Mouse (Mus musculus): Measurements from ENCODE around the gene Olfml2b.

Gene Olfml2b

GRCm38 (mm10) chr1:170644255-170645205 is at the start of gene Olfml2b:
Gene Olfml2b (plus strand): TSS chr1:170644532.
- DNase-seq = peak; percentile 89

- no peak for DNase-seq
These were observed 49.8 kb upstream of the Olfml2b start for GRCm38 (mm10) chr1:170594575-170594974.

DNA sequence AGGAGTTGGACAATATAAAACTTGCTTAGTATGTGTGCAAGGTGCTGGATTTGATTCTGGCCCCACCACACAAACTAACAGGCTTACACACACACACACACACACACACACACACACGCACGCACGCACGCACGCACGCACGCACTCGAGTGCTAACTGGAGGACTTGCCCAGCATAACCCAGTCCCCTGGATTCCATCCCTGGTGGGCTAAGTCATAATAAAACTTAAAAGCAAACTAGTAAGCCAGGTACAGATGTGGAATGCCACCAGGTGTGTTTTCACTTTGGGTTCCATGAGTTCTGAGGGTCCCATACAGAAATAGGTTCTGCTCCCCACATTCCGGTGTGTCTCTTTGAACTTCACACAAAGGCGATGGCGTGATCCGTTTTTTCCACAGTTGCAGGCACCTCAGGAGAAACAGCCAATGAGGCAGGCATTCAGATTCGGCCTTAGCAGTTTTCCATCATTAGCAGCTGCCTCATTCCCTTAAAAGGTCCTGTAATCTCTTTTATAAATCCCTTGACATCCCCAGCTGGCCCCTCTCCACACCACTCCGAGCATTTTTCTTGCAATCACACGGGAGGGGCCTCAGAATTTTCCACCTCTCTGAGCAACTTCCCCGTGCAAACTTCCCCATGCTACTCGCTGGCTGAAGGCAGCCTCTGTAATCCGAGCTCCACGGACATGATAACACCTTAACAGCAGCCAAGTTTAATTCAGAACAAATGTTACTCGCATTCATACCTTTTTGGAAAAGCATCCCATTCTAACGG is 38.9 kb upstream of the Olfml2b start:
- DNase-seq = no peak

GRCm38 (mm10) chr1:170607231-170607917 is 37.0 kb upstream of the Olfml2b start:
- no peak for DNase-seq

DNA sequence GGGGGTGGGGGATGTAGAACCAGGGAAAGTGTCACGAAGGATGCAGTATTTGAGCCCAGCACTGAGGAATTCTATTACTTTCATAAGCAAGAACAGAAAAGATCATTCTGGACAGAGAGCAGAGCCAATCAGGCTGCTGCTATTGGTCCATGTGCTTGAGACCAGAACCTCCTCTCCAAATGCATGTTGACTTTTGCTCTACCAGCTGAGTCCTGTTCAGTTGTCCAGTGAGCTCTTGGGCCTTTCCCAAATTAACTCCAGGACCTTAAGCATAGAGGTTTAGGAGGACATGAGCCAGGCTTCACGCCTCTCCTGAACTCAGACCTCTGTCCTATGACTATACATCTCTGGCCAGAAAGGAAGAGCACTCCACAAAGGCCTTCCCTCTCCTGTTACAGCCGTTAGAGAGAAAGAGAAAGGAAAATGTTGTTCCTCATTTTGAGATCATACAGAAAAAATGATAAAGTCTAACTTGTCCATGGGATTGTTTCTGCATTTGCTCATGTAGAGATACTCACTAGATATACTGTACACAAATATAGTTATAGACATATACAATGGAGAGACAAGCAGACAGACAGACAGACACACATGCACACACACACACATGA is 35.8 kb upstream of the Olfml2b start:
- no peak for DNase-seq

DNA sequence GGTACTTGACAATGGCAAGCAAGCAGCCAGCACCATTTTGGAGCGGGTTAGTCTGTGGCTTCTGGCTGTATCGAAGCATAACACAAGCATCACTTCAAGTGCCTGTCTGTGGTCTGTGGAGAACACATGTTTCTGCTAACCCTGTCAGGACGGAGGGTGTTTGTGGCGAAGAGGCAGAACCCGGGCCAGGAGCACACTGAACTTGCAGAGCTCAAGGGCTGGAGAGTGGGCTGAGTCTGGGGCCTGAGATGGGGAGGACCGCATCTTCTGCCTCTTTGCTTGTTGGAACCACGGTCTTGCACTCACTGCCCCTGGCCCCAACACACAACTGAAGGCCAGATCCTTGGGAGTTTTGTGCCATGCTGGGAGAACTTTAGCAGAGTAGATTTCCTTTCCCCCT is 34.5 kb upstream of the Olfml2b start:
- peak; percentile 8 for DNase-seq

DNA sequence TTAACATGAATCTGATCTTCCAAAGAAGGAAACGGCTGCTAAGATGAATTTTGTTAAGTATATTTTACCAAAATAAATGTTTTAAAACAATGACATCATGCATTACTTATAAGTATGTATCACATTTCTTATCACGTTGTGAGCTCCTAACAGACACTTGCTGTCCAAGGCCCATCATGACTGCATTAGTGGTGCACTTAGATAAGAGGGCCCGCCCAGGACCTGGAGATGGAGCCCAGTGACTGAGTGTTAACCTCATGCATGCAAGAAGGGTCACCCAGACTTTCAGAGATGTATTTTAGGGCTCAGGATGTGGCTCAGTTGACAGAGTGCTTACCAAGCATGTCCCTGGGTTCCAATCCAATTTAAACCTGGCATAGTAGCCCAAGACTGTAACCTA is 34.0 kb upstream of the Olfml2b start:
- no peak for DNase-seq

- no peak for DNase-seq
These were observed 33.6 kb upstream of the Olfml2b start for GRCm38 (mm10) chr1:170610695-170611094.

GRCm38 (mm10) chr1:170611631-170612030 is 32.7 kb upstream of the Olfml2b start:
- no peak for DNase-seq

DNA sequence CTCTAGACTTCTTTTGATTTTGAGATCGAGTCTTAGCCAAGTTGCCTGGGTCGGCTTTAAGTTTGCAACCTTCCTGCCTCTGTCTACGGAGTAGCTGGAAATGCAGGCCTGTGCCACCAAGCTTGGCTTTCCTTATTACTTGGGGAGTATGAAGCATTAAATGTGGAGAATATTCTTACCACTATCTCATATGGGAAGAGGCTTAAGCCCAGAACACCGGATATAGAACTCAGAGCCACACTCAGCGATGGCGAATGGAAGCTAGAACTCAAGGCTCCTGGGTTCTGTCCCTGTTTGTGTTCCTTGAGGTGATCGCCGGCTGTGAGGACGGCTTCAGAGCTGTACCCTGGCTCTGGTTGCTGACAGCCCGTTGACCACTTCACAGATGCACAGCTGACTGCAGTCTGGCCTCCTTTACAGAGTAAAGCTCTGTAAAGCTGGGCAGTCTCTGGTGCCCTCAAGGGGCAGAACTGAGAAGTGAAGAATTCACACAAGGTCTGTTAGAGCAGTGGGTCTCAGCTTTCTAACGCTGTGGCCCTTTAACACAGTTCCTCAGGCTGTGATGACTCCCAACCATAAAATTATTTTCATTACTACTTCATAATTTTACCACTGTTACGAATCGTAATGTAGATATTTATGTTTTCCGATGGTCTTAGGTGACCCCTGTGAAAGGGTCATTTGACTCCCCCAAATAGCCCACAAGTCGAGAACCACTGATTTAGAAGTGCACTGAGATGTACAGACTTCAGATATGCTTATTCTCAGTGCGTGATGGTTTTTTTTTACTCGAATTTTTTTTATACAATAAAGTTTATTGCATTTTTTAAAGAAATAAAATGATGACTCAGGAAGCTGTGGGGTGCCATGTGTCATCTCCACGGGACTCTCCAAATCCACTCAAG is 31.1 kb upstream of the Olfml2b start:
- DNase-seq = peak; percentile 79

- DNase-seq = no peak
These were observed 24.5 kb upstream of the Olfml2b start for GRCm38 (mm10) chr1:170619686-170620374.

DNA sequence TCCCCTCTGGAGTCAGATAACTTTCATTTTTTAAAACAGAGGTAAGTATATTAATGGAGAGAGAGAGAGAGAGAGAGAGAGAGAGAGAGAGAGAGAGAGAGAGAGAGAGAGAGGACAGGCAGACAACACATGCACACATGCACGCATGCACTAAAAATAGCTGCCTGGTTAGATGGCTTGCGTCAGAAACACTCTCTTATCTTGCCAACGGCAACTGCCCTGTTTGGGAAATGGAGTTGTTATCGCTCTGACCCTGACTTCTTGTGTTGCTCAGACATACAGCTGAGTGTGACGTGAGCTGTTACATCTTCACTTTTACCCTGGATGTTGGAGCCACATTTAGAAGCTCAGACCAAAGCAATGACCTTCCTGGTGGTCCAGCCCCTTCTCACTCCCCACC is 21.4 kb upstream of the Olfml2b start:
- no peak for DNase-seq

GRCm38 (mm10) chr1:170623432-170623831 is 20.9 kb upstream of the Olfml2b start:
- no peak for DNase-seq

DNA sequence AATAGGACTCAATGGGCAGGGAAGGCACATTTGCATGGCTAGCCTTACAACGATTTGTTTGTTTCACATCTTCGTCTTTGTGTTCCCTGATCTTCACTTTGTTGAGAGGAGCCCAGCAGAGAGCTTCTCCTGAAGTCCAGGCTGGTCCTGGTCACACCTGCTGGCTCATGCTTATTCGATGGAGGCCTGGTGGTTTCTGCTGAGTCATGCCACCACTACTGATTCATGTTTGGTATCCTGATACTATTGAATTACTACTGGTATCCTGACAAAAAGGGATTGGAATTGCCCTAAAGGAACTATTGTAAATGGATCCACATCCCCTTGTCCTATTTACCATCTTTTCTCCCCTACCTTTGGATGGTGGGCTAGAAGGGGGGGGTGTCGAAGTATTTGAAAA is 13.8 kb upstream of the Olfml2b start:
- no peak for DNase-seq

- DNase-seq = no peak
These were observed 12.8 kb upstream of the Olfml2b start for GRCm38 (mm10) chr1:170631571-170631970.

- DNase-seq = peak; percentile 84
These were observed 11.9 kb upstream of the Olfml2b start for GRCm38 (mm10) chr1:170632385-170632784.

GRCm38 (mm10) chr1:170632856-170633255 is 11.5 kb upstream of the Olfml2b start:
- no peak for DNase-seq

GRCm38 (mm10) chr1:170638941-170639340 is 5.4 kb upstream of the Olfml2b start:
- DNase-seq = no peak

GRCm38 (mm10) chr1:170645896-170646605 is 1.7 kb downstream of the Olfml2b start:
- no peak for DNase-seq

DNA sequence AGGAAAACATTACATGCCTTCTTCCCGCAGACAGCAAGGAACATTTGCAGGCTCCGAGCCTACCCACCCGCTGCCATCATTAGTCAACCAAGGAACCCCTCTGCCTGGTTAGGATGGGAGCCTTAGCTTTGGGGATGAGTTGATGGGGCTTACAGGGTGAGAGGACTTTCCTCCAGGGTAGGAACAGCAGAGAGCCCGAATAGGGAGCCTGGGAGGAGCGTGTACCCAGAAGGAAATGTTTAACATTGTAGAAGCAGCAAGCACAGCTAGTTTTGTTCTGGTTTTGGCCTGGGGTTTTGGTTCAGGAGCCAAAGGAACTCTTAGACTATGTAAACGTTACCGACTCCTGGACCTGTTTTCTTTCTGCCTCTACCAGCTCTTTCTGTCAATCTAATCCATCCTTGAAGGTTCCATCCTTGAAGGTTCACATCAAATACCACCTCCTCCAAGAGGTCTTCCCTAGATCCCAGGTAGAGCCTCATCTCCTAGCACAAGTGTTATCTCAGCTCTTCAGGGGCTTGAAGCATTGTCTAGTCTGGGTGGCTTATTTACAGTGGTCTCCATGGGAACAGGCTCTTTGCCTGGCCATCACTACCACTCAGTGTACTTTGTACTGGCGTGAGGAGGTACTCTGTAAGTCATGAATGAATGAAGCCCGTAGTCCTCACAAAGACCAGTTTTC is 2.4 kb downstream of the Olfml2b start:
- no peak for DNase-seq

Measured in lung, postnatal 14 days (tissue).